Mouse (Mus musculus) activated CD4-positive, CD25-positive, alpha-beta regulatory T cell, adult 9 weeks (primary cell): ENCODE results near the gene Col16a1. TPM values are rescaled to one million over a fixed set of nuclear protein-coding genes. Genes with fewer than 3 reads are reported as not detected.

Source experiments
- polyA plus RNA-seq: library from polyadenylated mRNA; unstranded; fragments of 100-300 nt; shearing (Covaris generic); gene quantifications from one replicate; pipeline ENCODE4 v1.2.1, GENCODE M21; 2017

Gene Col16a1
- 3.6 TPM for polyA plus RNA-seq

DNA sequence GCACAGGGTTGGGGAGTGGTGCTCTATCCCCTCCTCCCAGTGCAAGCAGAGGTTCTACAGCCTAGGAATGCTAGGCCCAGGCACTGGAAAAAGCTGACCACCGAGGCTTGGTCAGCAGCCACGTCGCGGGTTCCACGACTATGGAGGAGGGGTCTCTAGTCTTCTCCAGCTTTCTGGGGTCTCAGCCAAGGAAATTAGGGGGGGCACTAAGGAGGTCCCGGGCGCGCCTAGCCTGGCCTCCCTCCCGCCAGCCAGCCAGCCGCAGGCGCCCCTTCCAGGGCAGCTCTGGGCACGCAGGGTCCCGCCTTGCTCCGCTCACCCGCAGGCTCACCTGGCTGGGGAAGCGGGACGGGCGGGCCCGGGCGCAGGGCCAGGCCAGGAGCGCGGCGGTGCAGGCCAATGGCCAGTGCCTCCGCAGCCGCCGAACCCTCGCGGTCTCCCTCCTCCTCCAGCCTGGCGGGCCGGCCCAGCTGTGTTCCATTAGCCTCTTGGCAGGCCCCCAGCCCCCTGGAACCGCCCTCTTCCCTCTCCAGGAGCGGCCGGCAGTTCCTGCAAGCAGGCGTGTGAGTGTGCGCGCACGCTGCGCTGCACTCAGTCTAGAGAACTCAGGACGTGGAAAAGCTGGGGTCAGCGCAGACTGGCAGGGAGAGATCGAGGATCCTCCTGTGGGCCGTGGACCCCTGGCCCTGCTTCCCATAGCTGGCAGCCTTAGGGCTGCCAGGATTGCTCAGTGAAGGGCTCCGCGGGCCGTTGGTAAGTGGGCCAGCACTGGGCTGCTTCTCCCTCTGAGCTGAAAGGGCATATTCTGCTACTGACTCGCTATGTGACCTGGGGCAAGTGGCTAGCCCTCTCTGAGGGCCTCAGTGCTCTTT lies at the start of gene Col16a1:
Col16a1 (plus strand) TSS at position 510 of the 872 bp plus-strand sequence.

DNA sequence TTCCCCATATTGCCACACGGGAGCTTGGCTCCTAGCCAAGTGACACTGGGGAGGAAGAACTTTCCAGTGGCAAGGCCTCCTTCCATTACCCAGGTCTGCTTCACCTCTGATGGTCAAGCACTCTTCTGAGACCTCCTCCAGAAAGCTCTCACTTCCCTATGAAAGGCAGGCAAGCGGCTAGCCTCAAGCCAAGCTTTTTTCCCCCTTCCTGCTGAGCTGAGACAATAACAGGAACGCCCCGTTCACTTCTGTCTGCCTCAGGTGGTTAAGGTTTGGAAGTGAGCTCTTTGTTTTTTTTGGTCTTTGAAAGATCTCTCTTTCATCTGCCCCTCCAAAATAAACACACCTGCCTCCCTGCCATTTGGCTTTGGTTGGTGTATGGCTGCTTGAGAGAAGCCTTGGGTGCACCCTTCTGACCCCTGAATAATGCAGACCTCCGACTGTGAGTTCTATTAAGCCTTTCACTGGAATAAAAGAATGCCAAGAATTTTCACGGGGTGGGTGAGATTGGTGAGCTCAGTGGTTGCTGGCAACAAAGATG lies 54.5 kb downstream of the Col16a1 start, which contains the start of gene Pef1:
Pef1 (plus strand) TSS at position 448 of the 541 bp plus-strand sequence.

DNA sequence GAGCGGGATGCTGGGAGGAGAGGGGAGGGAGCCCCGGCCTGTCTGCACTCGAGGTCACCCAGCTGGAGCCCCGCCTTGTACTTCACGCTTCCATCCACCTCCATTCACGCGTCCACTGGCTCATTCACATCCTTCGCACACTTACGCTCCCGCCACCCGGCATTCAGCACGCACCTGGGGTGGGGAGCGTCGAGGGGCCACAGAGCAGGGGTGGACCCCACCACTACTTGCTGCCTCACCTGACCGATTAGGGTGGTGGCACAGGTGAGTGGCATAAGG lies 91.5 kb downstream of the Col16a1 start, which contains the start of gene Hcrtr1:
Hcrtr1 (minus strand) TSS at position 146 of the 279 bp plus-strand sequence.

Other genes starting within 250 kb of the Col16a1 start
- gene Ptp4a2, start 236.6 kb upstream of the Col16a1 start, polyA plus RNA-seq = 256 TPM
- gene Spocd1, start 118.6 kb upstream of the Col16a1 start, polyA plus RNA-seq = not detected
- gene Adgrb2, start 63.0 kb upstream of the Col16a1 start, polyA plus RNA-seq = not detected
- gene Pef1, start 54.7 kb downstream of the Col16a1 start, polyA plus RNA-seq = 73.4 TPM
- gene Hcrtr1, start 91.5 kb downstream of the Col16a1 start, polyA plus RNA-seq = not detected
- 0.51 TPM for gene Tinagl1, start 127.3 kb downstream of the Col16a1 start, polyA plus RNA-seq
- gene Gm853, start 174.6 kb downstream of the Col16a1 start, polyA plus RNA-seq = not detected
- gene Serinc2, start 231.4 kb downstream of the Col16a1 start, polyA plus RNA-seq = 0.57 TPM